Mouse (Mus musculus): Measurements from ENCODE around the gene Ccl12.

The Ccl12 gene

GRCm38 (mm10) chr11:82139492-82140094 lies 37.9 kb downstream of the Ccl12 start:
- DNase-seq (ENCODE audit: low spot score): peak; percentile 45
